Mouse (Mus musculus) liver, embryonic 14.5 days (tissue): ENCODE data around the gene Cuedc1. TPM values are rescaled to one million over a fixed set of nuclear protein-coding genes. Genes with fewer than 3 reads are reported as not detected.

Experiments
- ATAC-seq: fragments of 200-750 bp; cut with Nextera tagmentation; 2 replicates; pipeline ENCODE4 v1.8.0; 2017; ENCODE audit warnings: moderate number of reproducible peaks, mild to moderate bottlenecking, moderate library complexity; ENCODE audit not compliant: insufficient read depth
- DNase-seq, 3 experiments: peaks; one replicate each; pipeline ENCODE4 v3.0.0-alpha.2; 2012 to 2013; ENCODE audit warnings: low read depth in 3 of 3, low spot score in 3 of 3
- H3K27ac ChIP-seq: fragments of 300-500 bp; sonication (generic); 2 replicates; pipeline ENCODE4 v1.5.1; 2014; ENCODE audit warnings: moderate library complexity, mild to moderate bottlenecking, control low read depth, inconsistent platforms
- H3K27me3 ChIP-seq: fragments of 300-500 bp; sonication (generic); 2 replicates; pipeline ENCODE4 v1.6.1; 2014; ENCODE audit warnings: mild to moderate bottlenecking, low read length, moderate library complexity; ENCODE audit not compliant: control insufficient read depth, insufficient read depth
- H3K36me3 ChIP-seq: fragments of 300-500 bp; sonication (generic); replicated peaks from 2 replicates; pipeline ENCODE4 v1.6.1; 2014; ENCODE audit warnings: low read depth; ENCODE audit not compliant: control insufficient read depth, insufficient read depth
- H3K4me1 ChIP-seq, 2 experiments: fragments of 200-500 bp in 1 of 2; fragments of 300-500 bp in 1 of 2; sonication (generic) in 1 of 2; replicated peaks; 2 replicates each; pipeline ENCODE4 v1.6.1; 2012 to 2014; ENCODE audit warnings: antibody characterized with exemption in 1 of 2, inconsistent platforms in 1 of 2, low read length in 1 of 2; ENCODE audit not compliant: control insufficient read depth in 2 of 2, insufficient read depth in 2 of 2
- H3K4me2 ChIP-seq: fragments of 300-500 bp; sonication (generic); 2 replicates; pipeline ENCODE4 v1.6.1; 2014; ENCODE audit warnings: low read depth, mild to moderate bottlenecking, control low read depth, moderate library complexity
- H3K4me3 ChIP-seq, 2 experiments: fragments of 200-500 bp in 1 of 2; fragments of 300-500 bp in 1 of 2; sonication (generic) in 1 of 2; 2 replicates each; pipeline ENCODE4 v1.5.1; 2012 to 2014; ENCODE audit warnings: low read depth in 2 of 2, low read length in 2 of 2, mild to moderate bottlenecking in 2 of 2, control low read depth in 1 of 2, inconsistent platforms in 1 of 2, moderate library complexity in 1 of 2; ENCODE audit not compliant: insufficient read depth in 1 of 2
- H3K9ac ChIP-seq: fragments of 300-500 bp; sonication (generic); replicated peaks from 2 replicates; pipeline ENCODE4 v1.6.1; 2014; ENCODE audit warnings: mild to moderate bottlenecking, control low read depth, moderate library complexity
- H3K9me3 ChIP-seq: fragments of 300-500 bp; sonication (generic); 2 replicates; pipeline ENCODE4 v1.6.1; 2016; ENCODE audit warnings: low read length, mixed read lengths; ENCODE audit not compliant: control insufficient read depth
- CTCF ChIP-seq: IDR thresholded peaks from 2 replicates; pipeline ENCODE4 v1.5.1; 2016; ENCODE audit warnings: antibody characterized with exemption, low read depth, control low read depth
- EP300 ChIP-seq: IDR thresholded peaks from 2 replicates; pipeline ENCODE4 v1.6.1; 2016; ENCODE audit warnings: antibody characterized with exemption, low read depth
- WGBS: fragments of 180-500 bp; shearing (Covaris S2); extraction: QIAGEN DNeasy Blood & Tissue Kit; methylation state at CpG from one replicate; pipeline ENCODE4 v1.1.7; 2014; ENCODE audit not compliant: insufficient replicate concordance; 5-methylcytosine and 5-hydroxymethylcytosine counted together
- polyA plus RNA-seq, 2 experiments: library from polyadenylated mRNA; depleted of rRNA in 1 of 2; stranded (reverse) in 1 of 2; unstranded in 1 of 2; fragments of >200 nt; fragmentation: Nextera tagmentation in 1 of 2; extraction: Ambion mirVana in 1 of 2; gene quantifications; 2 replicates each; pipeline versions ENCODE4 v1.2.1 to v1.2.3; 2012 to 2014

The Cuedc1 gene
- polyA plus RNA-seq, 2 experiments, result 0.36 to 0.96 TPM

DNA sequence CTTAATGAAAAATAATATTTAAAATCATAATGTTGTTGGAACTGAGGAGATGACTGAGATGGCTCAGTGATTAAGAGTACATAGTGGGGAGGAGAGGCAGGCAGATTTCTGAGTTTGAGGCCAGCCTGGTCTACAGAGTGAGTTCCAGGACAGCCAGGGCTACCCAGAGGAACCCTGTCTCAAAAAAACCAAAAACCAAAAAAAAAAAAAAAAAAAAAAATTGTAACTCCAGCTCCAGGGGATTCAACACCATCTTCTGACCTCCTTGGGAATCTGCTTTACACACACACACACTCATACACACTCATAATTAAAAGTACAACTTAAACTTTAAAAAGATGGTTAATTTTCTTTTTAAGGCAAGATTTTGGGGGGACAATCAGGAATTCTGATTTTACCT, 32.1 kb upstream of the Cuedc1 start:
- H3K4me3 ChIP-seq, result no peak overlapping the region
- no peak overlapping the region for H3K9ac ChIP-seq
- no peak for DNase-seq
- H3K36me3 ChIP-seq, result no peaks in the 10 kb centered on the region
- H3K27me3 ChIP-seq, result no peaks in the 10 kb centered on the region
- H3K4me1 ChIP-seq, result peaks cover 13 to 15% of the 10 kb centered on the region in 2 experiments
- H3K27ac ChIP-seq, result no peak overlapping the region
- TF ChIP-seq EP300, result no peak
- no peak for TF ChIP-seq CTCF
- no peaks in the 10 kb centered on the region for H3K9me3 ChIP-seq
- no peak for ATAC-seq
- H3K4me2 ChIP-seq, result no peak overlapping the region

DNA sequence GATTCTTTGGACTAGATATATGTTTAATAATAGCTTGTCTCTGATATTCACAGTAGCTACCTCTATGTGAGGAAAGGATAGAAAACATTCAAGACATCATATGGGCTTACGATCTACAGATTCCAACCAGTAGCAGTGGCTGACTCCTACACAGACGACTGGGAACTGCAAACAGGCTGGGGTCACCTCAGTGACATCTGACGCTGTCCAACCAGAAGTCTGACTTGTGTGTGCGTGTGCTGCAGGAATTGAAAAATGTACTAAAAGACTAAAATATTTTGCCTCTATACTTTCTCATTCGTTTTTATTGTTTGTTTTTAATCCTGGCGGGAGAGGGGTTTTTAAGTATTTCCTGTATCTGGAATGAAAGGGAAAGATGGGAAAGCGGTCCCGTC, 30.7 kb upstream of the Cuedc1 start:
- DNase-seq, result no peak
- WGBS, result 11% methylated on average over 8 of the region's 8 CpGs
- TF ChIP-seq EP300 (no peak), CTCF (no peak)

GRCm38 (mm10) chr11:88067586-88068410, 30.1 kb upstream of the Cuedc1 start, which contains the start of gene Vezf1:
Vezf1 (plus strand) TSS chr11:88068279.
- WGBS, result 1% methylated on average over 35 of the region's 81 CpGs
- peak; percentile 86 for ATAC-seq
- Histone ChIP-seq H3K27ac (peak within 1 kb of the TSS; percentile 73), H3K4me1 (peaks cover 15 to 17% of the 10 kb centered on the region in 2 experiments), H3K9ac (peak within 1 kb of the TSS; percentile 94), H3K4me3 (peak within 1 kb of the TSS; percentile 90 to 99), H3K27me3 (no peaks in the 10 kb centered on the region), H3K36me3 (no peaks in the 10 kb centered on the region; the same call in 1 of the 2 replicates), H3K9me3 (no peaks in the 10 kb centered on the region), H3K4me2 (peak within 1 kb of the TSS; percentile 98)
- TF ChIP-seq CTCF (peak; percentile 25), EP300 (no peak)
- DNase-seq, result no peak

More for the DNA sequence above, 30.7 kb upstream of the Cuedc1 start:
- peak overlapping the region; percentile 94 for H3K9ac ChIP-seq
- H3K27ac ChIP-seq, result peak overlapping the region; percentile 73
- peaks cover 15 to 17% of the 10 kb centered on the region in 2 experiments for H3K4me1 ChIP-seq
- H3K4me2 ChIP-seq, result peak overlapping the region; percentile 98
- H3K4me3 ChIP-seq, result peak overlapping the region; percentile 90 to 99
- no peak for ATAC-seq
- H3K27me3 ChIP-seq, result no peaks in the 10 kb centered on the region
- H3K36me3 ChIP-seq, result no peaks in the 10 kb centered on the region; the same call in 1 of the 2 replicates
- H3K9me3 ChIP-seq, result no peaks in the 10 kb centered on the region

GRCm38 (mm10) chr11:88068411-88069245, 29.2 kb upstream of the Cuedc1 start:
- peak; percentile 77 for ATAC-seq
- under 1% methylated on average over 74 of the region's 92 CpGs for WGBS

DNA sequence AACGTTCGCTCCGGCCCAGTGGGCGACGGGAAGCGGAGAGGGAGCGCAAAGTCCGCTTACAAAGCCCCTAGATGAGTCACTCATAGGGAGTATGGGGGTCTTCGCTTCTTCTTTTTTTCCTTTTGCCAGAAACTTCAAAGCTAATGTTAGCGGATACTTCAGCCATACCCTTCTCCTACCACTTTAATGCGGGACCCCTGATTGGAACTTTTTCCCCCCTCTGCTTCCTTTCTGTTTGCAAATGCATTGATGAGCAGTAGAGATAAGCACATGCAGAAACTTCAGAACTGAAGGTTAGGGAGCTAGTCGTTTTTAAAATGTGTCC, 28.6 kb upstream of the Cuedc1 start:
- H3K9me3 ChIP-seq, result no peaks in the 10 kb centered on the region
- DNase-seq, result no peak
- no peak for ATAC-seq
- no peak for TF ChIP-seq EP300
- TF ChIP-seq CTCF, result no peak
- no peak overlapping the region for H3K27ac ChIP-seq
- peak overlapping the region; percentile 90 to 99 for H3K4me3 ChIP-seq
- peaks cover 15 to 17% of the 10 kb centered on the region in 2 experiments for H3K4me1 ChIP-seq
- peaks cover 9% of the 10 kb centered on the region for H3K36me3 ChIP-seq
- WGBS, result 0% methylated on average over 12 of the region's 12 CpGs
- peak overlapping the region; percentile 98 for H3K4me2 ChIP-seq
- peak overlapping the region; percentile 94 for H3K9ac ChIP-seq
- no peaks in the 10 kb centered on the region for H3K27me3 ChIP-seq

More at GRCm38 (mm10) chr11:88068411-88069245, 29.2 kb upstream of the Cuedc1 start:
- Histone ChIP-seq H3K9ac (peak overlapping the region; percentile 94), H3K27ac (peak overlapping the region; percentile 73), H3K36me3 (peaks cover 7% of the 10 kb centered on the region), H3K4me1 (peaks cover 15 to 17% of the 10 kb centered on the region in 2 experiments), H3K4me2 (peak overlapping the region; percentile 98), H3K4me3 (peak overlapping the region; percentile 90 to 99), H3K9me3 (no peaks in the 10 kb centered on the region), H3K27me3 (no peaks in the 10 kb centered on the region)
- no peak for DNase-seq
- TF ChIP-seq EP300, result no peak
- no peak for TF ChIP-seq CTCF
